Mouse (Mus musculus): Measurements from ENCODE around the gene Cdca5. TPM values are rescaled to one million over a fixed set of nuclear protein-coding genes. Genes with fewer than 3 reads are reported as not detected.
"Not testable (repeated sequence)": the region's sequence is repeated elsewhere in the genome, so short reads cannot be mapped to it uniquely, and the experiment has no call there.

Cdca5 gene
- polyA plus RNA-seq, 1 experiment from 2014 or later, result 8.9 TPM

- ATAC-seq, result no peak
- no peak overlapping the region for H3K4me3 ChIP-seq (ENCODE audit: low read depth, low read length)
Measured at GRCm38 (mm10) chr19:6121761-6122160, 37.0 kb downstream of the Cdca5 start.

GRCm38 (mm10) chr19:6123330-6123729, 38.5 kb downstream of the Cdca5 start:
- Histone ChIP-seq H3K27ac (ENCODE audit: low read depth, low read length) (peak overlapping the region; percentile 29), H3K4me1 (replicated peaks; ENCODE audit: control insufficient read depth, insufficient read depth, low read length) (no peaks in the 10 kb centered on the region), H3K36me3 (ENCODE audit: control insufficient read depth, insufficient read depth) (no peaks in the 10 kb centered on the region), H3K4me2 (replicated peaks; ENCODE audit: low read depth) (no peak overlapping the region), H3K9ac (ENCODE audit: low read depth, low read length) (no peak overlapping the region), H3K4me3 (ENCODE audit: low read depth, low read length) (no peak overlapping the region), H3K9me3 (ENCODE audit: control insufficient read depth) (no peaks in the 10 kb centered on the region), H3K27me3 (replicated peaks; ENCODE audit: control insufficient read depth, insufficient read depth, low read length) (no peaks in the 10 kb centered on the region)
- 49% methylated on average over 8 of the region's 8 CpGs for WGBS
- TF ChIP-seq CTCF (IDR thresholded peaks at IDR 0.05; ENCODE audit: low read depth), result no peak
- ATAC-seq, result peak; percentile 59

More at GRCm38 (mm10) chr19:6121761-6122160, 37.0 kb downstream of the Cdca5 start:
- Histone ChIP-seq H3K9ac (ENCODE audit: low read depth, low read length) (no peak overlapping the region), H3K4me2 (replicated peaks; ENCODE audit: low read depth) (0 out of 2 replicates have a peak overlapping the region, but pooled peaks have one; percentile 17), H3K36me3 (ENCODE audit: control insufficient read depth, insufficient read depth) (no peaks in the 10 kb centered on the region), H3K4me1 (replicated peaks; ENCODE audit: control insufficient read depth, insufficient read depth, low read length) (no peaks in the 10 kb centered on the region; the same call in 1 of the 2 replicates), H3K27me3 (replicated peaks; ENCODE audit: control insufficient read depth, insufficient read depth, low read length) (no peaks in the 10 kb centered on the region), H3K27ac (ENCODE audit: low read depth, low read length) (no peak overlapping the region), H3K9me3 (ENCODE audit: control insufficient read depth) (no peaks in the 10 kb centered on the region)
- TF ChIP-seq CTCF (IDR thresholded peaks at IDR 0.05; ENCODE audit: low read depth), result no peak
- 26% methylated on average over 17 of the region's 19 CpGs for WGBS

DNA sequence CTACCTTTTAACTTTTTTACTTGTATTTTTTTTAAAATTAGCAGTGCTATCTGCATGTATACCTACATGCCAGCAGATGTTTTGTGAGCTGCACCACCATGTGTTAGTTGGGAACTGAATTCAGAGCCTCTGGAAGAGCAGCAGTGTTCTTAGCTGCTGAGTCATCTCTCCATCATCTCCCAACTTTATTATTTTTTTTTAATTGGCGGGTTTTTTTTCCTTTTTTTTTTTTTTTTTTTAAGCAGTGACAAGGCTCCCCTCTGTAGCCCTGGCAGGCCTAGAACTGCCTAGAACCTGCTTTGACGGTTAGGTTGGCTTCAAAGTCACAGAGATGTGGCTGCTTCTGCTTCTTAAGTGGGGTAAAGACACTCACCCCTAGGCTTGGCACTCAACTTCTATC, 40.1 kb downstream of the Cdca5 start:
- TF ChIP-seq CTCF (IDR thresholded peaks at IDR 0.05; ENCODE audit: low read depth), result no peak
- WGBS, result 75% methylated on average over 2 of the region's 2 CpGs
- no peak overlapping the region for H3K4me2 ChIP-seq (replicated peaks; ENCODE audit: low read depth)
- H3K27ac ChIP-seq (ENCODE audit: low read depth, low read length), result no peak overlapping the region
- no peaks in the 10 kb centered on the region for H3K27me3 ChIP-seq (replicated peaks; ENCODE audit: control insufficient read depth, insufficient read depth, low read length)
- H3K9ac ChIP-seq (ENCODE audit: low read depth, low read length), result no peak overlapping the region
- H3K36me3 ChIP-seq (ENCODE audit: control insufficient read depth, insufficient read depth), result no peaks in the 10 kb centered on the region
- no peak for ATAC-seq
- no peaks in the 10 kb centered on the region for H3K4me1 ChIP-seq (replicated peaks; ENCODE audit: control insufficient read depth, insufficient read depth, low read length)
- no peaks in the 10 kb centered on the region for H3K9me3 ChIP-seq (ENCODE audit: control insufficient read depth)
- no peak overlapping the region for H3K4me3 ChIP-seq (ENCODE audit: low read depth, low read length)

GRCm38 (mm10) chr19:6126289-6126688, 41.5 kb downstream of the Cdca5 start:
- WGBS, result 27% methylated on average over 4 of the region's 4 CpGs
- no peaks in the 10 kb centered on the region for H3K27me3 ChIP-seq (replicated peaks; ENCODE audit: control insufficient read depth, insufficient read depth, low read length)
- no peak overlapping the region for H3K4me2 ChIP-seq (replicated peaks; ENCODE audit: low read depth)

DNA sequence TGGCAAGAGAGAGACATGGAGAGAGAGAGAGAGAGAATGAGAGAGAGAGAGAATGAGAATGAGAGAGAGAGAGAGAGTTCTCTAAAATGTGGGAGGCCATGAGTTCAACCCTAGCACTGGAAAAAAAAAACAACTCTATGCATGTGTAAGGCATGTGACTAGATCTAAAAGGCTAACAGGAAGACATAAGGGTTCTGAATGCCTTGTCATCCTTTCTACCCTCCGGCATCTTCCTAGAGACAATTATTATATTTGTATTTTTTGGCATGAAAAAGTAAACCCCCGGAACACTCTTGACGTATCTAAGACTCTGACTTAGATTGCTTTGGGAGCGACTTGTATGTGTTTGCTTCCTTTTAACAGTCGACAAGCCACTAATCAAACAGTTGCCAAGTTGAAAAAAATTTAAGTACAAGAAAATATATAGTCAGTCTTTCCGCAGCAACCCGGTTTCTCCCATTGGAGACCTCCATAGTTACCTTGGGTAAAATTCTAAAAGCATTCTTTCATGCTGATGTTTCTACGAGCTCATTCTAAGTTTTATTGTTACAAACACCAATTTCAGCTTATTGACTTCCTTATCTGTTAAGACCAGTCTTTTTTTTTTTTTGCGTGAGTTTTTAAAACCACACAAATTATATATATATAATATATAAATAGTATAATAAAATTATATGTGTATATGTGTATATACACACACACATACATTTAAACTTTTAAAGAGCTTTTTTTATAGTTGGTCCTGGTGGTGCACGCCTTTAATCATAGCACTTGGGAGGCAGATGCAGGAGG, 42.2 kb downstream of the Cdca5 start:
- Histone ChIP-seq H3K9me3 (ENCODE audit: control insufficient read depth) (no peaks in the 10 kb centered on the region), H3K36me3 (ENCODE audit: control insufficient read depth, insufficient read depth) (no peaks in the 10 kb centered on the region), H3K4me1 (replicated peaks; ENCODE audit: control insufficient read depth, insufficient read depth, low read length) (no peaks in the 10 kb centered on the region), H3K4me2 (replicated peaks; ENCODE audit: low read depth) (peak overlapping the region; percentile 69), H3K4me3 (ENCODE audit: low read depth, low read length) (peak overlapping the region; percentile 42), H3K27ac (ENCODE audit: low read depth, low read length) (peak overlapping the region; percentile 94; the same call in 1 of the 2 replicates), H3K9ac (ENCODE audit: low read depth, low read length) (no peak overlapping the region), H3K27me3 (replicated peaks; ENCODE audit: control insufficient read depth, insufficient read depth, low read length) (no peaks in the 10 kb centered on the region)
- WGBS, result 58% methylated on average over 10 of the region's 10 CpGs
- TF ChIP-seq CTCF (IDR thresholded peaks at IDR 0.05; ENCODE audit: low read depth), result no peak
- no peak for ATAC-seq

More at GRCm38 (mm10) chr19:6126289-6126688, 41.5 kb downstream of the Cdca5 start:
- no peaks in the 10 kb centered on the region for H3K4me1 ChIP-seq (replicated peaks; ENCODE audit: control insufficient read depth, insufficient read depth, low read length)
- no peaks in the 10 kb centered on the region for H3K9me3 ChIP-seq (ENCODE audit: control insufficient read depth)
- H3K36me3 ChIP-seq (ENCODE audit: control insufficient read depth, insufficient read depth), result no peaks in the 10 kb centered on the region
- ATAC-seq, result no peak
- H3K9ac ChIP-seq (ENCODE audit: low read depth, low read length), result no peak overlapping the region
- TF ChIP-seq CTCF (IDR thresholded peaks at IDR 0.05; ENCODE audit: low read depth), result peak; percentile 85
- H3K27ac ChIP-seq (ENCODE audit: low read depth, low read length), result no peak overlapping the region
- no peak overlapping the region for H3K4me3 ChIP-seq (ENCODE audit: low read depth, low read length)

- Histone ChIP-seq H3K4me3 (ENCODE audit: low read depth, low read length) (peak within 1 kb of the TSS; percentile 42), H3K9ac (ENCODE audit: low read depth, low read length) (peak within 1 kb of the TSS; percentile 51; the same call in 1 of the 2 replicates), H3K9me3 (ENCODE audit: control insufficient read depth) (no peaks in the 10 kb centered on the region), H3K4me2 (replicated peaks; ENCODE audit: low read depth) (peak within 1 kb of the TSS; percentile 69), H3K36me3 (ENCODE audit: control insufficient read depth, insufficient read depth) (no peaks in the 10 kb centered on the region), H3K27me3 (replicated peaks; ENCODE audit: control insufficient read depth, insufficient read depth, low read length) (no peaks in the 10 kb centered on the region), H3K4me1 (replicated peaks; ENCODE audit: control insufficient read depth, insufficient read depth, low read length) (no peaks in the 10 kb centered on the region), H3K27ac (ENCODE audit: low read depth, low read length) (peak within 1 kb of the TSS; percentile 94)
- ATAC-seq, result peak; percentile 91
- under 1% methylated on average over 32 of the region's 32 CpGs for WGBS
- TF ChIP-seq CTCF (IDR thresholded peaks at IDR 0.05; ENCODE audit: low read depth), result no peak
Measured at GRCm38 (mm10) chr19:6127760-6128341, 43.1 kb downstream of the Cdca5 start, which contains the start of gene Snx15. Gene Snx15, minus strand, starts transcription at chr19:6128304.

- ATAC-seq; H3K36me3 ChIP-seq (ENCODE audit: control insufficient read depth, insufficient read depth); H3K9ac ChIP-seq (ENCODE audit: low read depth, low read length); H3K4me2 ChIP-seq (replicated peaks; ENCODE audit: low read depth); H3K27ac ChIP-seq (ENCODE audit: low read depth, low read length); H3K4me1 ChIP-seq (replicated peaks; ENCODE audit: control insufficient read depth, insufficient read depth, low read length); H3K9me3 ChIP-seq (ENCODE audit: control insufficient read depth); H3K27me3 ChIP-seq (replicated peaks; ENCODE audit: control insufficient read depth, insufficient read depth, low read length); H3K4me3 ChIP-seq (ENCODE audit: low read depth, low read length): not testable (repeated sequence)
- WGBS, result 73% methylated on average over 7 of the region's 7 CpGs
Measured at GRCm38 (mm10) chr19:6130414-6131128, 45.8 kb downstream of the Cdca5 start.

All from intestine, postnatal 0 days (tissue).